Mouse (Mus musculus): ENCODE data around the gene Letm1. TPM values are rescaled to one million over a fixed set of nuclear protein-coding genes. Genes with fewer than 3 reads are reported as not detected.
A peak's percentile ranks its signal among the peaks of the same experiment; 100 is the strongest.

Gene Letm1
- 59.9 and 67.0 TPM in 2 replicates for total RNA-seq (2014; rRNA removed)
- polyA plus RNA-seq (2015; fragmentation: Nextera tagmentation; extraction: Ambion mirVana) = 71.7 and 83.9 TPM in 2 replicates

DNA sequence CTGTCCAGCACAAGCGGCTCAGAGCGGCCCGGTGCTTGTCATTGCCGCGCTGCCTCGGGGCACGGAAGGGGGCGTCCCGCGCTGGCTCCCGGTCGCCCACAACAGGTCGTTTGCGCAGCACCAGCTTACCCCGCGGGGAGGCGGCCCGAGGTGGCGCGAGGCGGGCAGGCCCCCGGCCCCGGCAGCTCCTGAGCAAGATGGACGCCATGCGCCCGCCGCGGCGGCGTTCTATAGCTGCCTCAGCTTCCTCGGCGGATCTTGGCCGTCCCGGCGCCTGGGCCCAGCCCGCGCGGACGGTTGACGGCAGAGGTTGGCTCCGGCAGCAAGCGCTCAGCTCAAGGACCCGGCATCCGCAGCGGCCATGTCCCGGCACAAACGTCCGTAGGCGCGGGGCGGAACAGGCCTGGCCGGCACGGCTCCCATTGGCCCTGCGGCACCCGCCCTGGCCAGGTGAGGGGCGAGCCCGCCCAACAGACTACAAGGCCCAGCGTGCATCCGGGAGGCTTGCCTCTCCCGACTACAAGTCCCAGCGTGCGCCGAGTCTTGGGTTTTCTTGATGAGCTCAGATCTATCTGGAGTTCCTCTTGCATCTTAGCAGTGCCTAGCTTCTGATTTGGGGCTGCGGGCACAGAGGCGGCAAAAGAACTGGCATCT, at the start of gene Letm1:
Gene Letm1 (minus strand): TSS at position 473 of the 654 bp plus-strand sequence.
- Histone ChIP-seq H3K4me3 (ENCODE audit: low read length) (peak within 1 kb of the TSS; percentile 89), H3K36me3 (ENCODE audit: insufficient read depth, low read length) (peaks cover 3% of the 10 kb centered on the region; the same call in 1 of the 2 replicates), H3K27me3 (ENCODE audit: insufficient read depth, low read length) (no peaks in the 10 kb centered on the region), H3K4me1 (ENCODE audit: insufficient read depth, low read length) (peaks cover 12% of the 10 kb centered on the region), H3K4me2 (ENCODE audit: low read depth, low read length) (peak within 1 kb of the TSS; percentile 79), H3K9me3 (ENCODE audit: low read length) (no peaks in the 10 kb centered on the region), H3K9ac (replicated peaks; ENCODE audit: low read length) (peak within 1 kb of the TSS; percentile 90), H3K27ac (peak within 1 kb of the TSS; percentile 86)
- DNase-seq (ENCODE audit: low spot score) (peak; percentile 97), ATAC-seq (peak; percentile 99)
- WGBS = 2% methylated on average over 63 of the region's 65 CpGs
- peak; percentile 37; the same call in 1 of the 2 replicates for TF ChIP-seq CTCF (IDR thresholded peaks at IDR 0.05; ENCODE audit: low read depth)

DNA sequence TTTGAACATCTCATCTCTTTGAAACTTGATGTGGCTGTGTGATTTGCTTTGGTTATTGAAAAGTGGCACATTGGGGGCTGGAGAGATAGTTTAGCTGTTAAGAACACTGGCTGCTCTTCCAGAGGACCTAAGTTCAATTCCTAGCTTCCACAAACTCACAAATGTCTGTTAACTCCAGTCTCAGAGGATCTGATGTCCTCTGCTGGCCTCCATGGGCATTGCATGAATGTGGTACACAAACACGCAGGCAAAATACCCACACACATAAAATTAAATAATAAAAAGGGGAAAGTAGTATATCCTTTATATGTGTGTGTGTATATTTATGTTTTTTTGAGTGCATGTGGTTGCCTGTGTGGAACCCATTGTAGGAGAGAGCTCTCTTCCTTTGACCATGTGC, 48.2 kb upstream of the Letm1 start:
- ATAC-seq (no peak), DNase-seq (ENCODE audit: low spot score) (no peak)
- no peaks in the 10 kb centered on the region for H3K9me3 ChIP-seq (ENCODE audit: low read length)
- H3K4me2 ChIP-seq (ENCODE audit: low read depth, low read length) = no peak overlapping the region
- no peaks in the 10 kb centered on the region for H3K4me1 ChIP-seq (ENCODE audit: insufficient read depth, low read length)
- TF ChIP-seq CTCF (IDR thresholded peaks at IDR 0.05; ENCODE audit: low read depth) = peak; percentile 55
- H3K27ac ChIP-seq = no peak overlapping the region
- H3K27me3 ChIP-seq (ENCODE audit: insufficient read depth, low read length) = no peaks in the 10 kb centered on the region
- WGBS = 62% methylated on average over 1 of the region's 1 CpGs
- no peaks in the 10 kb centered on the region for H3K36me3 ChIP-seq (ENCODE audit: insufficient read depth, low read length)
- no peak overlapping the region for H3K9ac ChIP-seq (replicated peaks; ENCODE audit: low read length)
- no peak overlapping the region for H3K4me3 ChIP-seq (ENCODE audit: low read length)

DNA sequence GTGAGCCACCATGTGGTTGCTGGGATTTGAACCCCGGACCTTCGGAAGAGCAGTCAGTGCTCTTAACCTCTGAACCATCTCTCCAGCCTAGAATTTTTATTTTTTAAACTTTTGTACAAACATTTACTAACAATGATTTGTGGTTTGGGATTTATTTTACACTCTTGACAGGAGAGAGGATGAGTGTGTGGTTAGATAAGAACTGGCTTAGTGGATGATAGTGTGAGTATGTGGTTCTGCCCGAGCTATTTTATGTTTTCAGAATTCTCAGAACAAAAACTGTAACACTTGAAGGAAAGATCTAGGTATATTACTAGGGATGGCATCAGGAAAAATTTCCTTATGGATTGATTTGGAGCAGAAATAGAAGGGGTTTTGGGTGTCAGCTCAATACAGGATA, 47.3 kb upstream of the Letm1 start:
- H3K9me3 ChIP-seq (ENCODE audit: low read length) = no peaks in the 10 kb centered on the region
- TF ChIP-seq CTCF (IDR thresholded peaks at IDR 0.05; ENCODE audit: low read depth) = no peak
- no peaks in the 10 kb centered on the region for H3K36me3 ChIP-seq (ENCODE audit: insufficient read depth, low read length)
- WGBS = 96% methylated on average over 3 of the region's 3 CpGs
- no peaks in the 10 kb centered on the region for H3K4me1 ChIP-seq (ENCODE audit: insufficient read depth, low read length)
- H3K27me3 ChIP-seq (ENCODE audit: insufficient read depth, low read length) = no peaks in the 10 kb centered on the region
- ATAC-seq = no peak
- no peak overlapping the region for H3K4me3 ChIP-seq (ENCODE audit: low read length)
- H3K9ac ChIP-seq (replicated peaks; ENCODE audit: low read length) = no peak overlapping the region
- DNase-seq (ENCODE audit: low spot score) = no peak
- H3K4me2 ChIP-seq (ENCODE audit: low read depth, low read length) = no peak overlapping the region
- no peak overlapping the region for H3K27ac ChIP-seq

DNA sequence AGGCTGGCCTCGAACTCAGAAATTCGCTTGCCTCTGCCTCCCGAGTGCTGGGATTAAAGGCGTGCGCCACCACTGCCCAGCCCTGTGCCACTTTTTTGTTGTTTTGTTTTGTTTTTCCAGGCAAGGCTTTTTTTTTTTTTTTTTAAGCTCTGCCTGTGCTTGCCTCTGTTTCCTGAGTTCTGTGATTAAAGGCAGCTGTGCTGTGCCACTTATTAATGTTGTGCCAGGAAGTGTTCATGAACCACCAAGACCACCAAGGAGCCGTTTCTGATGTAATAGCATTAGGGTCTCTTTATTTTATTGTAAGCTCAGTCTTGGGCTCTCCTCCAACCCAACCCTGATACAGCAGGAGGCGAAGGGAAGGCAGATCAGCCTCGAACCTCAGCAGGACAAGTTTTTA, 45.5 kb upstream of the Letm1 start:
- ATAC-seq (no peak), DNase-seq (ENCODE audit: low spot score) (no peak)
- Histone ChIP-seq H3K4me2 (ENCODE audit: low read depth, low read length) (no peak overlapping the region), H3K27ac (no peak overlapping the region), H3K9ac (replicated peaks; ENCODE audit: low read length) (no peak overlapping the region), H3K4me3 (ENCODE audit: low read length) (no peak overlapping the region), H3K4me1 (ENCODE audit: insufficient read depth, low read length) (peaks cover 6% of the 10 kb centered on the region), H3K9me3 (ENCODE audit: low read length) (no peaks in the 10 kb centered on the region), H3K27me3 (ENCODE audit: insufficient read depth, low read length) (no peaks in the 10 kb centered on the region), H3K36me3 (ENCODE audit: insufficient read depth, low read length) (no peaks in the 10 kb centered on the region)
- 68% methylated on average over 8 of the region's 8 CpGs for WGBS
- TF ChIP-seq CTCF (IDR thresholded peaks at IDR 0.05; ENCODE audit: low read depth) = no peak

DNA sequence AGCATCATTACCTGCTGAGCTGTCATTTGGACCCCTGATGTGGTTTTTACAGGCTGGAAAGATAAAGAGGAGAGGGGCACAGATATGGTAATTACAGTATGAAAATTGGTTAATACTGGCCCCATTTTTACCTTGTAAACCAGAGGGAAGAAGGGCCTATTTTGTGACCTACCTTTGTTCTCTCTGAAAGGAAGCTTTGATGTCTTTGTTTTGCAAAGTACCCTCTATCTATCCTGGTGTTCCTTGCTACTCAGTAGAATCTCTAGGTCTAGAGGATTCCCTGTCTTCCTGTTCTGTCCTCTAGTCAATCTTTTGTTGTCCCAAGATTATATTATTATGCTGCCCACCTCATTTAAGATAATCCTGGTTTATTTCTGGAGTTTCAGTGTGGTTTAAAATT, 43.4 kb upstream of the Letm1 start:
- peaks cover 18% of the 10 kb centered on the region for H3K4me1 ChIP-seq (ENCODE audit: insufficient read depth, low read length)
- no peaks in the 10 kb centered on the region for H3K27me3 ChIP-seq (ENCODE audit: insufficient read depth, low read length)
- DNase-seq (ENCODE audit: low spot score) (no peak), ATAC-seq (no peak)
- no peak overlapping the region for H3K27ac ChIP-seq
- H3K4me3 ChIP-seq (ENCODE audit: low read length) = no peak overlapping the region
- no peaks in the 10 kb centered on the region for H3K9me3 ChIP-seq (ENCODE audit: low read length)
- no peaks in the 10 kb centered on the region for H3K36me3 ChIP-seq (ENCODE audit: insufficient read depth, low read length)
- TF ChIP-seq CTCF (IDR thresholded peaks at IDR 0.05; ENCODE audit: low read depth) = no peak
- H3K9ac ChIP-seq (replicated peaks; ENCODE audit: low read length) = no peak overlapping the region
- H3K4me2 ChIP-seq (ENCODE audit: low read depth, low read length) = 0 out of 2 replicates have a peak overlapping the region, but pooled peaks have one; percentile 1

DNA sequence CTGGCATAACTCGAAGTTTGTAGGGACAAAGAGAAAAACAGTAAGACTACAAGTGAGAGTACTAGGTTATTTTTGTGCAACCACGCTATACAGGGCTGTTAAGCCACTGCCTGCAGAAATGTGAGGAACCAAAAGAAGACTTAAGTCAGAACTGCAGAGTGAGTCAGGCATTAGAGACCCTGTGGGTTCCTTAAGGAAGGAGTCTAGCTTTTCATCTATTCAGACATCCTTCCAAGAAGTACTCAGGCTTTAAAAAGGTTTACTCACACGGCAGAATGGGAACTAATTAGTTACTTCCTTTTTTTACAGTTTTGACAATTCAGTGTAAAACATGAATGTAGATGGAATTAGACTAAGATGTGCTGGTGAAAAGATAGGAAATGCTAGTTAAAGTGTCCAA, 39.8 kb upstream of the Letm1 start:
- H3K36me3 ChIP-seq (ENCODE audit: insufficient read depth, low read length) = no peaks in the 10 kb centered on the region
- DNase-seq (ENCODE audit: low spot score) (no peak), ATAC-seq (no peak)
- H3K9ac ChIP-seq (replicated peaks; ENCODE audit: low read length) = no peak overlapping the region
- H3K27ac ChIP-seq = no peak overlapping the region
- no peaks in the 10 kb centered on the region for H3K9me3 ChIP-seq (ENCODE audit: low read length)
- H3K27me3 ChIP-seq (ENCODE audit: insufficient read depth, low read length) = no peaks in the 10 kb centered on the region
- 18% methylated on average over 3 of the region's 3 CpGs for WGBS
- H3K4me3 ChIP-seq (ENCODE audit: low read length) = peak overlapping the region; percentile 95
- H3K4me1 ChIP-seq (ENCODE audit: insufficient read depth, low read length) = peaks cover 18% of the 10 kb centered on the region
- TF ChIP-seq CTCF (IDR thresholded peaks at IDR 0.05; ENCODE audit: low read depth) = no peak
- peak overlapping the region; percentile 73 for H3K4me2 ChIP-seq (ENCODE audit: low read depth, low read length)

DNA sequence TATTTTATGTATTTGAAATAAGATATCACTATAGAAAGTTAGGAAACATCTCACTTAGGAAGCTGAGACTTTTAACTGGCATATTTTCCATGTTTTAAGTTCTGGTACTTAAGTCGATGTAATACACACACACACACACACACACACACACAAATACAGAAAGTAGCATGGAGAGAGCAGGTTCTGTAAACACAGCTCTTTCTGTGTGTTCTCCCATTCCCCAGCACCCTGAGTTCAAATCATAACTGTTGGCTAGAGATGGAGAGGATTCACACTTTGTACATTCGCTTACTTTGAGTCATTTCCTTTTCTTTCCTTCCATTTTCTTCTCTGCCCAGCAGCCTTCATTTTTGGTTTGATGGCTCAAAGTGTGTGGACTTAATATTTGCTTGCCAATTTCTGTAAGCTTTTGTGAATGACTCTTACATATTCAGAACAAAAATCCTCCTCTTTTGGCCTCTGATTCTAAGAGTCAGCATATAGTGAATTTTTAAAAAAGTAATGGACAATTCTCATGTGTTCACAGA, 39.3 kb upstream of the Letm1 start:
- H3K36me3 ChIP-seq (ENCODE audit: insufficient read depth, low read length) = no peaks in the 10 kb centered on the region
- DNase-seq (ENCODE audit: low spot score) (no peak), ATAC-seq (no peak)
- H3K27me3 ChIP-seq (ENCODE audit: insufficient read depth, low read length) = no peaks in the 10 kb centered on the region
- peak overlapping the region; percentile 73 for H3K4me2 ChIP-seq (ENCODE audit: low read depth, low read length)
- TF ChIP-seq CTCF (IDR thresholded peaks at IDR 0.05; ENCODE audit: low read depth) = no peak
- peaks cover 18% of the 10 kb centered on the region for H3K4me1 ChIP-seq (ENCODE audit: insufficient read depth, low read length)
- H3K9ac ChIP-seq (replicated peaks; ENCODE audit: low read length) = peak overlapping the region; percentile 99; the same call in 1 of the 2 replicates
- H3K27ac ChIP-seq = no peak overlapping the region
- H3K9me3 ChIP-seq (ENCODE audit: low read length) = no peaks in the 10 kb centered on the region
- peak overlapping the region; percentile 95 for H3K4me3 ChIP-seq (ENCODE audit: low read length)
- 25% methylated on average over 2 of the region's 2 CpGs for WGBS
